Mouse (Mus musculus) midbrain, embryonic 10.5 days (tissue): ENCODE results near the gene Polrmt. TPM values are rescaled to one million over a fixed set of nuclear protein-coding genes. Genes with fewer than 3 reads are reported as not detected.

Experiments used
- DNase-seq: peaks from one replicate; pipeline ENCODE4 v3.0.0-alpha.2; 2017; ENCODE audit warnings: low spot score
- H3K27ac ChIP-seq: fragments of 300-500 bp; sonication (generic); replicated peaks from 2 replicates; pipeline ENCODE4 v1.5.1; 2016; ENCODE audit warnings: mild to moderate bottlenecking
- H3K27me3 ChIP-seq: fragments of 300-500 bp; sonication (generic); 2 replicates; pipeline ENCODE4 v1.6.1; 2016; ENCODE audit warnings: low read depth, mild to moderate bottlenecking; ENCODE audit not compliant: poor library complexity, severe bottlenecking
- H3K36me3 ChIP-seq: fragments of 300-500 bp; sonication (generic); 2 replicates; pipeline ENCODE4 v1.6.1; 2016; ENCODE audit warnings: mild to moderate bottlenecking, moderate library complexity
- H3K4me1 ChIP-seq: fragments of 300-500 bp; sonication (generic); 2 replicates; pipeline ENCODE4 v1.6.1; 2016
- H3K4me3 ChIP-seq: fragments of 300-500 bp; sonication (generic); 2 replicates; pipeline ENCODE4 v1.5.1; 2016; ENCODE audit warnings: mild to moderate bottlenecking, moderate library complexity
- H3K9me3 ChIP-seq: fragments of 300-500 bp; sonication (generic); replicated peaks from 2 replicates; pipeline ENCODE4 v1.6.1; 2016; ENCODE audit warnings: mild to moderate bottlenecking
- WGBS: fragments of 180-500 bp; shearing (Covaris S2); methylation state at CpG from one replicate; pipeline ENCODE4 v1.1.7; 2016; 5-methylcytosine and 5-hydroxymethylcytosine counted together
- polyA plus RNA-seq: library from polyadenylated mRNA; unstranded; fragments of >200 nt; fragmentation: Nextera tagmentation; extraction: Ambion mirVana; gene quantifications from 2 replicates; pipeline ENCODE4 v1.2.1, GENCODE M21; 2016

Polrmt gene
- polyA plus RNA-seq, 1 experiment from 2014 or later: 48.6 TPM

GRCm38 (mm10) chr10:79701443-79702129 lies 44.8 kb downstream of the Polrmt start:
- Histone ChIP-seq H3K27me3 (no peaks in the 10 kb centered on the region), H3K9me3 (no peaks in the 10 kb centered on the region), H3K27ac (peak overlapping the region; percentile 47), H3K4me3 (no peak overlapping the region), H3K4me1 (peaks cover 38% of the 10 kb centered on the region), H3K36me3 (peaks cover 6% of the 10 kb centered on the region)
- WGBS: 62% methylated on average over 10 of the region's 10 CpGs
- DNase-seq: no peak

GRCm38 (mm10) chr10:79700676-79701075 lies 45.7 kb downstream of the Polrmt start:
- Histone ChIP-seq H3K4me3 (no peak overlapping the region), H3K36me3 (no peaks in the 10 kb centered on the region), H3K9me3 (no peaks in the 10 kb centered on the region), H3K27me3 (no peaks in the 10 kb centered on the region), H3K4me1 (peaks cover 29% of the 10 kb centered on the region), H3K27ac (0 out of 2 replicates have a peak overlapping the region, but pooled peaks have one; percentile 49)
- 49% methylated on average over 7 of the region's 7 CpGs for WGBS
- no peak for DNase-seq

GRCm38 (mm10) chr10:79698459-79698858 lies 47.9 kb downstream of the Polrmt start:
- DNase-seq: no peak
- WGBS: 94% methylated on average over 6 of the region's 6 CpGs
- Histone ChIP-seq H3K27me3 (no peaks in the 10 kb centered on the region), H3K4me3 (no peak overlapping the region), H3K4me1 (peaks cover 15% of the 10 kb centered on the region), H3K9me3 (no peaks in the 10 kb centered on the region), H3K36me3 (no peaks in the 10 kb centered on the region), H3K27ac (no peak overlapping the region)

GRCm38 (mm10) chr10:79697916-79698315 lies 48.5 kb downstream of the Polrmt start:
- Histone ChIP-seq H3K9me3 (no peaks in the 10 kb centered on the region), H3K4me1 (peaks cover 15% of the 10 kb centered on the region), H3K27ac (no peak overlapping the region), H3K27me3 (no peaks in the 10 kb centered on the region), H3K4me3 (no peak overlapping the region), H3K36me3 (no peaks in the 10 kb centered on the region)
- DNase-seq: no peak
- WGBS: 90% methylated on average over 6 of the region's 6 CpGs

- H3K27ac ChIP-seq: no peak overlapping the region
- H3K9me3 ChIP-seq: peaks cover 2% of the 10 kb centered on the region; the same call in 1 of the 2 replicates
- H3K36me3 ChIP-seq: no peaks in the 10 kb centered on the region
- H3K27me3 ChIP-seq: no peaks in the 10 kb centered on the region
- DNase-seq: no peak
- H3K4me3 ChIP-seq: 0 out of 2 replicates have a peak overlapping the region, but pooled peaks have one; percentile 1
- H3K4me1 ChIP-seq: peaks cover 6% of the 10 kb centered on the region
- 72% methylated on average over 9 of the region's 9 CpGs for WGBS
These were observed 50.2 kb downstream of the Polrmt start for GRCm38 (mm10) chr10:79696129-79696651.

GRCm38 (mm10) chr10:79695231-79696128 lies 50.9 kb downstream of the Polrmt start:
- 74% methylated on average over 13 of the region's 13 CpGs for WGBS
- H3K4me1 ChIP-seq: no peaks in the 10 kb centered on the region; the same call in 1 of the 2 replicates
- no peak overlapping the region for H3K27ac ChIP-seq
- H3K36me3 ChIP-seq: no peaks in the 10 kb centered on the region
- peak; percentile 69 for DNase-seq
- H3K9me3 ChIP-seq: peaks cover 2% of the 10 kb centered on the region; the same call in 1 of the 2 replicates
- H3K4me3 ChIP-seq: 0 out of 2 replicates have a peak overlapping the region, but pooled peaks have one; percentile 1
- no peaks in the 10 kb centered on the region for H3K27me3 ChIP-seq

- H3K4me1 ChIP-seq: no peaks in the 10 kb centered on the region; the same call in 1 of the 2 replicates
- peaks cover 8% of the 10 kb centered on the region for H3K36me3 ChIP-seq
- DNase-seq: no peak
- H3K9me3 ChIP-seq: peaks cover 2% of the 10 kb centered on the region; the same call in 1 of the 2 replicates
- H3K4me3 ChIP-seq: no peak overlapping the region
- 88% methylated on average over 6 of the region's 6 CpGs for WGBS
- no peaks in the 10 kb centered on the region for H3K27me3 ChIP-seq
- no peak overlapping the region for H3K27ac ChIP-seq
These were observed 52.1 kb downstream of the Polrmt start for GRCm38 (mm10) chr10:79694379-79694655.

- Histone ChIP-seq H3K9me3 (peaks cover 2% of the 10 kb centered on the region; the same call in 1 of the 2 replicates), H3K36me3 (peaks cover 13% of the 10 kb centered on the region), H3K27ac (no peak overlapping the region), H3K27me3 (no peaks in the 10 kb centered on the region), H3K4me1 (no peaks in the 10 kb centered on the region; the same call in 1 of the 2 replicates), H3K4me3 (no peak overlapping the region)
- WGBS: 81% methylated on average over 12 of the region's 12 CpGs
- DNase-seq: no peak
These were observed 52.6 kb downstream of the Polrmt start for GRCm38 (mm10) chr10:79693580-79694378.

- Histone ChIP-seq H3K4me3 (no peak overlapping the region), H3K27ac (no peak overlapping the region), H3K36me3 (peaks cover 30% of the 10 kb centered on the region), H3K27me3 (no peaks in the 10 kb centered on the region), H3K9me3 (peaks cover 2% of the 10 kb centered on the region; the same call in 1 of the 2 replicates), H3K4me1 (no peaks in the 10 kb centered on the region; the same call in 1 of the 2 replicates)
- WGBS: 94% methylated on average over 2 of the region's 2 CpGs
- DNase-seq: no peak
These were observed 54.3 kb downstream of the Polrmt start for GRCm38 (mm10) chr10:79691986-79692548.

GRCm38 (mm10) chr10:79689178-79689577 lies 57.2 kb downstream of the Polrmt start:
- H3K27me3 ChIP-seq: no peaks in the 10 kb centered on the region
- H3K27ac ChIP-seq: no peak overlapping the region
- peaks cover 4% of the 10 kb centered on the region for H3K4me1 ChIP-seq
- H3K9me3 ChIP-seq: peaks cover 2% of the 10 kb centered on the region; the same call in 1 of the 2 replicates
- no peak for DNase-seq
- no peak overlapping the region for H3K4me3 ChIP-seq
- 98% methylated on average over 3 of the region's 3 CpGs for WGBS
- H3K36me3 ChIP-seq: peaks cover 59% of the 10 kb centered on the region

- Histone ChIP-seq H3K36me3 (peaks cover 64% of the 10 kb centered on the region), H3K27ac (no peak within 1 kb of the TSS), H3K4me1 (peaks cover 9% of the 10 kb centered on the region), H3K27me3 (no peaks in the 10 kb centered on the region), H3K4me3 (no peak within 1 kb of the TSS), H3K9me3 (peaks cover 2% of the 10 kb centered on the region; the same call in 1 of the 2 replicates)
- WGBS: 85% methylated on average over 4 of the region's 4 CpGs
- DNase-seq: no peak
These were observed 57.7 kb downstream of the Polrmt start, which contains the start of gene Gzmm for GRCm38 (mm10) chr10:79688720-79689119. Gzmm (plus strand) TSS chr10:79689020.

GRCm38 (mm10) chr10:79687513-79687912 lies 58.9 kb downstream of the Polrmt start:
- no peak for DNase-seq
- Histone ChIP-seq H3K27me3 (no peaks in the 10 kb centered on the region), H3K27ac (no peak overlapping the region), H3K9me3 (peaks cover 1% of the 10 kb centered on the region; the same call in 1 of the 2 replicates), H3K4me1 (peaks cover 21% of the 10 kb centered on the region), H3K4me3 (no peak overlapping the region), H3K36me3 (peaks cover 65% of the 10 kb centered on the region)
- 95% methylated on average over 6 of the region's 6 CpGs for WGBS
